Mouse (Mus musculus): ENCODE results near the gene Ccin.
A peak's percentile ranks its signal among the peaks of the same experiment; 100 is the strongest.

Ccin gene

DNA sequence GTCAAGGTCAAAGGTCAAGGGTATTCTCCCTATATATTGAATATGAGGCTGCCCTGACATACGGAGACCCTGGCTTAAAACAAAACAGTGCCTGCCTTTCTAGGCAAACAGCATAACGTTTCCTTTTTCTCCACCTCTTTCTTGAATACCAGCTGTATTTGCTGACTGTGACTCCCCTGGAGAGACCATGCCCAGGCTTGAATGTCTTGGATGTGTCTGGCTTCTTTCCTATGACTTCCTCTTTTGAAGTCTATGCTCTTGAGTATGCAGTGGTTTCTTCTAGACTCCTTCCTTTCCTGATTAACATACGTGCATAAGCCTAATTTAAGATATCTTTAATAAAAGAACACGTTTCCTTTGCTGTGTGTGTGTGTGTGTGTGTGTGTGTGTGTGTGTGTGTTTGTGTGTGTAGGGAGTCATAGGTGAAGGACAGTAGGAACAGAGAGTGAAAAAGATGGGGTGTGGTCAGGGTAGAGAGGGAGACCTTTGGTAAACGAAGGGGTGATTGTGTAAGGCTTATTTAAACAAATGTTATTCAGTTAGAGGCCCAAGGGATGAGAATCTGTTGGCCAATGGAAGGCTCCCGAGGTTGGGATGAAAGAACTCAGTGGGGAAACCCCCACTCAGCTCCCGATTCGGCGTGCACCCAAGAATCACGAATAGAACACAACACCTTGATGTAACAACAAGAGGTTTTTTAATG, 8.2 kb upstream of the Ccin start:
- no peak for DNase-seq

DNA sequence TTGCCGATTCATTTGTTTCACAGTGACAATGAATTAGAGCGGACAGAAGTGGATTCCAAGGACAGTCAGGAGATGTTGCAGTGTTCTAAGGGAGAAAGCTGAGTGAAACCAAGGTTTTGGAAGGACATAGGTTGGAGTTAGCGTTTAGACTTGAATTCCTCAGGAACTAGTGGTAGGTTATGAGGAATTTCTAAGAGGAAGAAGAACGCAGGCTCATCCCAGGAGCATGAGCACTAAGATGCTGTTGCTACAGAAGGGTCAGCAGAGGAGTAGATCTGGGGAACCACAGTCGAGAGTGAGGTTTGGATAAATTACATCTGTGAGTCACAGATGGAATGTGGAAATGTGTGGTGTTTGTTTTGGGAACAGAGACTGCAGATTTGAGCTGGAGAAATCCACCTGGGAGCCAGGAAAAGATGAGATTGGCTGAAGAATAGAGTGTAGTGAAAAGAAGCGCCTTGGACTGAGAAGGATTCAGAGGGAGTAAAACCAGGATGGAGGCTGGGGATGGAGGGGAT, 7.0 kb upstream of the Ccin start:
- DNase-seq = no peak

DNA sequence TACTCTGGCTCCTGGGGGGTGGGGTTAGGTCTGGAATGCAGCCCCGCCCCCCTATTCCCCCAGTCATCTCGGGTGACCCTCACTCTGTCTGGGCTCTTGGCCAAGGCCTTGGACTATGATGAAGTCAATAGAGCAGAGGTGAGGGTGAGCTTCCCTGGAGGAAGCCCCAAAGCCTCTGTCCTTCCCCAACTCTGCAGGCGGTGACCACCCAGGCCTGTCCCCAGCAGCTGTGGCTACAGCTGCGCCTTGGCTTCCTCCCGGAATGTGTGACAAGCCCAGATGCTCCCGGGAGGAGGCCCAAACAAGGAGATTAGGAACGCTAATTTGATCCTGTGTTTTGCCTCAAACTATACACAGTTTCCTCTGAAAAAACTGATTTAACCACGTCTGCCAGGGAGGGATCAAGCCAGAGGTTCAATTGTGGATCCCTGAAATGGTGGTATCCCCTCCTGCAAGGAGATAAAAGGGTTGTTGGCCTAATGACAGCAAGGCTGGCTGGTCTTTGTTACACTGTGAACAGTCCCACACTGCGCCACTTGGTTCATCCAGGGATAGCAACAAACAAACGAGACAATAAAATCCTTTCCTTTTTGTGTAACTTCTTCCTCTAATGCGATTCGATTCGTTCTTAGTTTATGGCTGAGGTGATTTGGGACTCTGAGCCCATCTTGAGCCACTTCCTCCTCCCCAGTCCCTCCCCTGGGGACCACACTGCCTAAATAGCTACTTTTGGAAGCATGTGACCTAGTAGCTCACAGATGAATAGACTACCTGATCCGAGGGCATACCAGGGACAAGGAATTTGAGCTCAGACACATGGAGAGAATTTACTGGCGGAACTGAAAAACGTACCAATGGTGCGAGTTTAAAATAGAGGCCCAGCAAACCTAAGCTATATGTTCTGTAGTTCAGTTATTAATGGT, 4.5 kb upstream of the Ccin start:
- peak; percentile 87 for DNase-seq

DNA sequence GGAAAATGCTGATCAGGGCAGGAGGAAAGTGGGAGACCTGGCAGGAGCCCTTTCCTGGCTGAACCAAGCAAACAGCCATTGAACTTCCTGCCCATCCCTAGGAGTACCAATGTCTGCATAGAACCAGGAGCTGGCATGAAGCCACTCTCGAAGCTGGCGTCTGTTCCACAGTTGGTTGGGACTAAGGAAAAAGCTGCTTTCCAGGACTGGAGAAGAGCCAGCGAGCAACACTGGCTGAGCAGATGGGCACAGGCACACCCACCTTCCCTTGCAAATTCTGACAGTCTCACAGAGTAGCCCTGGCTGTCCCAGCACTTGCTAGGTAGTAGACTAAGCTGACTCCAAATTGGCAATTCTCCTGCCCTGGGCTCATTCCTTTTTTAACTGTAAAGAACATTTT, 3.5 kb upstream of the Ccin start:
- peak; percentile 70 for DNase-seq

DNA sequence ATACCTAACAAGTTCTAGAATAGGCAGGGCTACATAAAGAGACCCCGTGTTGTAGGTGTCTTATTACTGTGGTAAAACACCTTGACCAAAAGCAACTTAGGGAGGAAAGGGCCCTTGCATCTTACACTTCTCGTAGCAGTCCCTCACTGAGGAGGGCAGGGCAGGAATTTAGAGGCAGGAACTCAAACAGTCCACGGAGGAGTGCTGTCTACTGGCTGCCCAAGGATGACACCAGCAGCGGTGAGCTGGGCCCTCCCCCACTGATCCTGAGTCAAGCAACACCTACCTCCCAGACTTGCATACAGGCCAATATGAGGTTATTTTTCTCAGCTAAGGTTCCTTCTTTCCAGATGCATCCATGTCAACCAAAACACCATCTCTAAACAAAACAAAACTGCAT, 3.0 kb upstream of the Ccin start:
- no peak for DNase-seq

DNA sequence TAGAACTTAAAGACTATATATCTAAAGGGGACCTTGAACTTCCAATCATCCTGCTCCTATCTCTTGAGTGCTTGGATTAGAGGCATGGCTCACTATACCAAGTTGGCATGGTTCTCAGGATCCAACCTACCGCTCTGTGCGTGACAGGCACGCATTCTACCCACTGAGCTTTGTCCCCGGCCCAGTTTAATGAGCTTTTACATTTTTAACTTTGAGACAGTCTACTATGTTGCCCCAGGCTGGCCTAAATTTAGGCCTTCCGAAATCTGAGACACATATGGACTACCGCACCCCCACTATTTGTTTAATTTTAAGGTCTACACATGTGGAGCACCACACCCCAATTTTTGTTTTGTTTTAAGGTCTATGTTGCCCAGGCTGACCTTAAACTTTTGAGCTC, 2.4 kb upstream of the Ccin start:
- no peak for DNase-seq

DNA sequence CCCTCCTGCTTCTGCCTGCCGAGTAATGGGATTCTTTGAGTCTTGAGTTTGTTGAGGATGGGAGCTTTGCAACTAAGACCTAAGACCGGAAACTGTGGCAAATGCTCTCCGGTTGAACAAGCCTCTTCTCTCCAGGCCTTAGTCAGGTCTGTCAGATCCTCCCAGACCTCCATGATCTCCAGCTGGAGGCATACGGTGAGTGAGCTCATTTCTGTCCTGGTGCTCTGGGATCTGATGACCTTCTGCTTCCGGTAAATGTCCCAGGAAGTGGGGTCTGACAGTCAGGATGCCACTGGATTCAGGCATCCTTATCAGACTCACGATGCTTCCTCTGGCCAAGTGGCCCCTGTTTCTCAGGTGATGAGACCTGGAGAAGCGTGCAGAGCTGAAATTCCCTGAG, 2.0 kb upstream of the Ccin start:
- no peak for DNase-seq

DNA sequence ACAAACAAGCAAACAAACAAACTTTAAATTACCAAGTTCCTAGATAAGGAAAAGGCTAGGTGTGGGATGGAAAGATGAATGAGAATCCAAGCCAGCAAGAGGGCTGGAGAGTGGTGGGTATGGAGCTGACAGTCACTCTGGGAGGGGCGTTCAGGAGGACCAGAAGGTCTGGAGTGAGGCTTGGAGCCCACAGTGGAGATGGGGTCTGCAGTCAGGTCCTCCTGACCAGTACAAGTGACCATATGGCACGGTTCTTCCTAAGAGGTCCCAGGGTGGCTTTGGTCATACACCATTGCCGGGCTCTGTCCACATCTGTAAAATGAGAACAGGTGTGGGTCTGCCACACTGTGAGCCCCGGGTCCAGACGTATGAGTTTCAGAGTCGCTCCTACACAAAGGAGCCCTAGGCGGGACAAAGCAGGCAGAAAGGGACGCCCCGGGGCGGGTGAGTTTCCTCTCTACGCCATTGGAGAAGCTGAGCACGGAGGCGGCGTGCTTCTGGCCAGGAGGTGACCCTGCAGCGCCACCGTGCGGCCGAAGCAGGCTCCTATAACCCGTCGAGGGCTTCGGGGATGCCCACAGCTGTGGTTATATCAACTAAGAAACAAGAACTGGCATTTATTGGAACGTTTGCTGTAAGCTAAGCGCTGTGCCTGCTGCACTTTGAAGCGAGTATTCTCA, 1.1 kb upstream of the Ccin start:
- peak; percentile 98 for DNase-seq

DNA sequence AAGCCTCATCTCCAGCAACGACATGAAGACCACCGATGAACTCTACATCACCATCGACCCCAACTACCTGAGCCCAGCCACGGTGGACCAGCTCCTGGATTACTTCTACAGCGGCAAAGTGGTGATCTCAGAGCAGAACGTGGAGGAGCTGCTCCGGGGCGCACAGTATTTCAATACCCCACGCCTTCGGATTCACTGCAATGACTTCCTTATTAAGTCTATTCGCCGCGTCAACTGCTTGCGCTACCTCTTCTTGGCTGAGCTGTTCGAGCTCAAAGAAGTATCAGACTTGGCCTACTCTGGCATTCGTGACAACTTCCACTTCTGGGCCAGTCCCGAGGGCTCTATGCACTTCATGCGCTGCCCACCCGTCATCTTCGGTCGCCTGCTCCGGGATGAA, 473 bp downstream of the Ccin start:
- DNase-seq = no peak

DNA sequence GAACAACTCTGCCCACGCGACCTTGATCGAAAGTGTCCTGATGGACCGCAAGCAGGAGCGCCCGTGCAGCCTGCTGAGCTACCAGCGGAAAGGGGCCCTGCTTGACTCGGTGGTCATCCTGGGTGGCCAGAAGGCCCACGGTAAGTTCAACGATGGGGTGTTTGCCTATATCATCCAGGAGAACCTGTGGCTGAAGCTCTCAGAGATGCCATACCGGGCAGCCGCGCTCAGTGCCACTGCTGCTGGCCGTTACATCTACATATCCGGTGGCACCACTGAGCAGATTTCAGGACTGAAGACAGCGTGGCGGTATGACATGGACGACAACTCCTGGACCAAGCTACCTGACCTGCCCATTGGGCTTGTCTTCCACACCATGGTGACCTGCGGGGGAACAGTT, 1.0 kb downstream of the Ccin start:
- DNase-seq = no peak

DNA sequence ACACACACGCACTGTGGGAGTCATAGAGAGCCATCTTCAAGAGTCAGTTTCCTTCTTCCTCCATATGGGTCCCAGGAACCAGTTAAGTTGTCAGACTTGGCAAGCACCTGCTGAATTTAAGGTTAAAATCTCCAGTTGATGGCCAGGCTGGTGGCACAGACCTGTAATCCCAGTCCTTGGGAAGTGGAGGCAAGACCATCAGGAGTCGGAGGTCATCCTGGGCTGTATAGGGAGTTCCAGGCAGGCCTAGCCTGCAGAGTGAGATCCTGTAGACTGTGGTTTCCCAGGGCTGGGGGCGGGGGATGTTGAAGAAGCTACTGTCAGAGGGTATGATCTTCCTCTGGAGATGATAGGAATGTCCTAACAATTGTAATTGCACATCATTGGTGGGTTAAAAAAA, 5.7 kb downstream of the Ccin start:
- DNase-seq = no peak

DNA sequence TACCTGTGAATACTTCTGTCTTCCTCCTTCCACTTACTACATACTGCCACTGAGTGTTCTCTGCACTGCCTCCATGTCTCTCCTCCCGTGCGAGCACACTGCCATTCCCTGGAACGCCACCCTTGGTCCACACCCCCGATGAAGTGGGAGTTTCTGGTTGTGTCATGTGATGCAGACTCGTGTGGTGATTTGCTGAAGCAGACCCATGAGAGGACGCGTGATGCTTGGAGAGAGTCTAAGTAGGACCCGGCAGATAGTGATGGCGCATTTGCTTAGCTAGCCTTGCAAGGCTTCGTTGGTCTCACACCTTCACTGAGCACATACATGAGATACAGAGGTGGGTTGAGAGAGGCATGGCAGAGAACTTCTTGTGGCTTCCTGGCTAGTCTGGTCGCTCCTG, 9.8 kb downstream of the Ccin start:
- DNase-seq = no peak

DNA sequence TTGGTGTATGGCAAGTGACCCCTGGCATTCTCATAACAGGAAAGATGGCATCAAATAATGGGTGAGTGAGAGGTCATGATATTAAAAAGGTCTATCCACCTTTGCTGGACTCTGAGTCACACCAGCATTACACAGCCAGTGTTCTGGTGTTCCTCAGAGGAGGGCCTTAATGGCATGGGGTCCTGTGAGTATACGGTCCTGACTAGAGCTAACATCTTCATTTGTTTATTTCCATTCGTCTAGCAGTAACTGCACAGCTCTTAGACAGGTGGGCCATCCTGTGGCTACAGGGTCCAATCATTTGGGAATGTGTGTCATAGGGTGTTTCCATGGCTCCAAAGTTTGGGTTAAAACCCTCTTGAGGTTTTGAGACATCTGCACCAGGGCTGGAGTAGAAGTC, 11.1 kb downstream of the Ccin start:
- no peak for DNase-seq

DNA sequence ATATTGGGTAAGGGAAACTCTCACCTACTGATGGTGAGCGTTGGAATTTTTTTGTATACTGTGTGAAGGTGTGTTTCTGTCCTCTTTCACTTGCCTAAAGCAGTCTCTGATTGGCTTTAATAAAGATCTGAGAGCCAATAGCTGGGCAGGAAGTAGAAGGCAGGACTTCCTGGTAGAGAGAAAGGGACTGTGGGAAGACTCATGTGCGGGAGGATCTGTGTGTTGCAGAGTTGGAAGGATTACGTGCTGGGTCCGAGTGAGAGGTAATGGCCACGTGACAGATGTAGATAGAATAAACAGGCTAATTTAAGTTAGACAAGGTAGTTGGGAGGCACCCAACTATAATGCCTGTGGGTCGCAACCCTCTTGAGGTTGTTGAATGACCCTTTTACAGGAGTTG, 20.3 kb downstream of the Ccin start:
- DNase-seq = no peak

DNA sequence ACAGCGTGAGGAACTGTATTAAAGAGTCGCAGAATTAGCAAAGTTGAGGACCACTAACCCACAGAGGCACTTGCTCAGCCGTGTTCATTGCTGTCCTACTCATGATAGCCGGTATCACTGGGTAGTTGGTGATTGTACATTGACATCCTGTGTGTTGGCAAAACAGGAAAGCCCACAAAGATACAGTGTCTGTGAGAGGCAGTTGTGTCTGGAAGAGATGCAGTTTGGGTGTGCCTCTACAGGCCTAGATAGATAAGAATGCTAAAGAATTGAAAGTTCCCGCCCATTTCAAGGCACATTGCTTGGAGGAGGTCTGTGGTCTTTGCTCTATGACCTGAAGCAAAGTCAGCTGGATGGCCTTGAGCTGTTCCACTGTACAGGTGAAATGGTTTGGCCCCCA, 20.8 kb downstream of the Ccin start, which contains the start of gene Clta:
Clta (plus strand) TSS at position 327 of the 400 bp plus-strand sequence.
- DNase-seq = no peak

DNA sequence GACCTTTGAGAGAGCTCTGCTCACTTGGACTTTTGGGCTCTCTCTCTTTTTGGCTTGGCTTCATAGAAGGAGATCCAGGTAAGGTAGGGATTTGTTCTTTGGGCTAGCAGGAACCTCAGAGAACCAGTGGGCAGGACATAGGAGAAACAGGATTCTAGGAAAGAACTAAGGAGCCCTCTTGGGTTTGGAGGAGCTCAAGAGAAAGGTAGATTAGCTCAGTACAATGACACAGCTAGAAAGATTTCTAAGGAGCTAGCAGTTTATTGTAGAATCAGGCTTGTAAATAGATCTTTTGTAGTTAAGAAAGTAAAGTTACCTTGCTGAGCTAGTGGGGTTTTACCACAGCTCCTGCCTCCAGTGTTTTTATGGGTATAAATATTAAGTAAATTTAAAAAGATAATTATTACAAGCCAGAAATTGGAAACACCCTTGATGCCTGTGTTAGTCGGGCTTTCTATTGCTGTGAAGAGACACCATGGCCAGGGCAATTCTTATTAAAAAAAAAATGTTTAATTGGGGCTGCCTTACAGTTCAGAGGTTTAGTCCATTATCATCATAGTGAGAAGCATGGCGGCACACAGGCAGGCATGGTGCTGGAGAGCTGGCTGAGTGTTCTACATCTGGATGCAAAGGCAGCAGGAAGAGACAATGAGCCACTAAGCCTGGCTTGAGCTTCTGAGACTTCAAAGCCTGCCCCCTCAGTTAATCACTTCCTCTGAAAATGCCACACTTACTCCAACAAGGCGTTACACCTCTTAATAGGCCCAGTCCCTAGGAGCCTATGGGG, 21.5 kb downstream of the Ccin start:
- no peak for DNase-seq

DNA sequence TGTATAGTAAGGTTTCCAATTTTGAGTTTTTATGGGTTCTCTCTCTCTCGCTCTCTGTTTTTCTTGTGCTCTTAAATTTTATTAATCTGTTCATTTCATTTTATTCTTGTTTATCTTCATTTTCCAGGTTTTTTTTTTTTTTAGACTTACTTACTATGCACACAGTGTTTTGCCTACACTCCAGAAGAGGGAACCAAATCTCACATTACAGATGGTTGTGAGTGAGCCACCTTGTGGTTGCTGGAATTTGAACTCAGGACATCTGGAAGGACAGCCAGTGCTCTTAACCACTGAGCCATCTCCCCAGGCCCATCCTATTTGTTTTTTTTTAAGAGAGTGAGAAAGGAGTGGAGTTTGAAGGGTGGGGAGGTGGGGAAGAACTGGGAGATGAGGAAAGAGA, 26.9 kb downstream of the Ccin start:
- DNase-seq = no peak

DNA sequence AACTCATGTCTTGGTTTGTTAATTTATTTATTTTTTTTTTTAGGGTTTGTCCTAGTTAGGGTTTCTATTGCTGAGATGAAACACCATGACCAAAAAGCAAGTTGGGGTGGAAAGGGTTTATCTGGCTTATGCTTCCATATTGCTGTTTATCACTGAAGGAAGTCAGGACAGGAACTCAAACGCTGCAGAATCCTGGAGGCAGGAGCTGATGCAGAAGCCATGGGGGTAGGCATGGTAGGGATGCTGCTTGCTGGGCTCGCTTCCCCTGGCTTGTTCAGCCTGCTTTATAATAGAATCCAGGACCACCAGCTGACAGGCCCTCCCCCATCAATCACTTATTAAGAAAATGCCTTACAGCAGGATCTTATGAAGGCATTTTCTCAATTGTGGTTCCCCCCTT, 27.6 kb downstream of the Ccin start:
- DNase-seq = no peak

DNA sequence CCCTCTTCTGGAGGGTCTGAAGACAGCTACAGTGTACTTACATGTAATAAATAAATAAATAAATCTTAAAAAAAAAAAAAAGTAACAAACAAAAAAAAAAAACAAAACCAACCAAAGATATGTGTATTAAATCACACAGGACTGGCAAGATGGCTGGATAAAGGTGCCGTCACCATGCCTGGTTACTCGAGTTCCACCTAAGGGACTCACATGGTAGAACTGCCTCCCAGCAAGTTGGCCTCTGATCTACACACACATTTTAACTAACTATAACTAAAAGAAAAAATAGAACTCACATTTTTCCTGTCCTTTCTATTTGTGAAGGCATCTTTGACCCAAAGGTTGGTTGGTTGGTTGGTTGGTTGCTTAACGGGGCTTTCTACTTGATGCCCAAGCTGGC, 28.5 kb downstream of the Ccin start:
- no peak for DNase-seq

DNA sequence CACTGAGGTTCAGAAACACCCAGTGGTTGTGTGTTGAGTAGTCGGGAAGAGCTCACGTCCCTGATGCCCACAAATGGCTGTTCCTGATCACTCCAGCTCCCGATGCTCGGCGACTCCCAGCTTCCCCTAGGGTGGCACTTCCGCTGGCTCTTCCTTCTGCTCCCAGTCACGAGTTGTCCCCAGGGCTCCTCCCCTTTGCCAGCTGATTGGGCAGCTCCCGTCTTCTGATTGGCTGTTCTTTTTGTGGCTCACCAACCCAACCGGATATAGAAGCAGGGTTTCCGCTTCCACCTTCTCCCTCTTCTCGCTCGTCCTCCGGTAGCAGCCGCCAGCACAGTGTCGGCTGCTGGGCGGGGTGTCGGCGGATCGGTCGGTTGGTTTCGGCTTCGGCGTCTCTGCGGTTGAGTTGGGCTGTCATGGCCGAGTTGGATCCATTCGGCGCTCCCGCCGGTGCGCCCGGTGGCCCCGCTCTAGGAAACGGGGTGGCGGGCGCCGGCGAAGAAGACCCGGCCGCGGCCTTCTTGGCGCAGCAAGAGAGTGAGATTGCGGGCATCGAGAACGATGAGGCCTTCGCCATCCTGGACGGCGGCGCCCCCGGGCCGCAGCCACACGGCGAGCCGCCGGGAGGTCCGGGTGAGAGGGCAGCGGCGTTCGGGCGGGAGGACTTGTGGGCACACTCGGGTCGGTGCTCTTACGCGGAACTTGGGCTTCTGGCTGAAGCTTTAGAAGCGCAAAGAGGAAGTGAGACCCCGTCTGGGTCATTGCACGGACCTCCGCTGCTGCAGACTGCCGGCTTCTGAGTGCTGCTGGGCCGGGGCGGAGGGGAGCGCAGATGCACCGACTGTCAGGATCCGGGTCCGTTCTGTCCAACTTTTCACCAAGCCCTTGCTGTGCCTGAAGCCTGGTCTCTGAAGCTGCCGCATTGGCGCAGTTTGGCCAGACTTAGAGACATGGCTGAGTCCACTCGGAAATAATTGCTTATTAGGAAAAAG, 29.4 kb downstream of the Ccin start:
- DNase-seq = peak; percentile 95

DNA sequence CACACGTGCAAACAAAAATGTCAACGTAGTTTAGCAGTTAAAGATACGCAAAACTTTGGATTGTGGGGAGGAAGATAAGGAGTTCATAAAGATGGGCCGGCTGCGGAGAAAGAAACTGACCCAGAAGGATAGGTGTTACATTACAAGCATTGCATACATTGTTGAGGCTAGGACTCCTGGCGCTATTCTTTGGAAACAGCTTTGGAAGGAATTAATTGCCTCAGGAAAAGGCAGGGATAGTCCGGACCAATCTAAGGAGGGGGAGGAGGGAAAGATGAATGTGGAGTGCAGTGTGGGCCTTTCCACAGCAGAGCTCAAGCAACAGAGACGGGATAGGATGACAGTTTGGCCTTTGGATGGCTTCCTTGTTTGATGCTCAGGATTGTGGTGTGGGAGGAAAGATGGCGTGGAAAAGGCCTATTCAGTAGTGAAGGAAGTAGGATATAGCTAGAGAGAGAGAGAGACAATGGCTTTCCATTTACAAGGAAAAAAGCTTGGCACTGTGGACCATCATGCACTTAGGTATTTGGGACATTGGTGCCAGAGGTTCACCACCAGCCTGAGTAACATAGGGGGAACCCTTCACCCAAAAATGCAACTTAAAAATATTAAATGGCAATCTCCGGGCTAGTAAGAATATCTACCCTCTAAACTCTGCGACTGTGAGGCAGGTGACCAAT, 30.2 kb downstream of the Ccin start:
- DNase-seq = no peak

All from kidney, postnatal 10 days (tissue).